Mouse (Mus musculus): ENCODE measurements around the gene Cnbd2.
"Not testable (repeated sequence)": the region's sequence is repeated elsewhere in the genome, so short reads cannot be mapped to it uniquely, and the experiment has no call there.

Gene Cnbd2

DNA sequence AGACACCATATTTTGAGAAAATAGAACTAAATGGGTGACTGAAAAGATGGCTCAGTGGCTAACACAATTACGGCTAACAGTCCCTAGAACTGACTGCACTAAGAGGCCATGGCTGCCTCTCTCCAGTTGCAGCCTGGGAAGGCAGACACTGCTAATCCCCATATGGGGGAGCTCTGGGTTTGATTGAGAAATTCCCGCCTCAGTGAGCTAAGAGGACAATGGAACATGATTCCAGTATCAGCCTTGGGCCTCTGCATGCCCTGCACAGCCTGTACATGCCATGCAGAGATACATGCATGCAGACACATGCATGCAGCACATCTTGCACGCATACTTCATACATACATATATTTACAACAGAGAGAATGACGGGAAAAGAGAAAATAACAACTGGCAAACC is 69.3 kb downstream of the Cnbd2 start:
- no peak for DNase-seq (ENCODE audit: low read depth)

DNA sequence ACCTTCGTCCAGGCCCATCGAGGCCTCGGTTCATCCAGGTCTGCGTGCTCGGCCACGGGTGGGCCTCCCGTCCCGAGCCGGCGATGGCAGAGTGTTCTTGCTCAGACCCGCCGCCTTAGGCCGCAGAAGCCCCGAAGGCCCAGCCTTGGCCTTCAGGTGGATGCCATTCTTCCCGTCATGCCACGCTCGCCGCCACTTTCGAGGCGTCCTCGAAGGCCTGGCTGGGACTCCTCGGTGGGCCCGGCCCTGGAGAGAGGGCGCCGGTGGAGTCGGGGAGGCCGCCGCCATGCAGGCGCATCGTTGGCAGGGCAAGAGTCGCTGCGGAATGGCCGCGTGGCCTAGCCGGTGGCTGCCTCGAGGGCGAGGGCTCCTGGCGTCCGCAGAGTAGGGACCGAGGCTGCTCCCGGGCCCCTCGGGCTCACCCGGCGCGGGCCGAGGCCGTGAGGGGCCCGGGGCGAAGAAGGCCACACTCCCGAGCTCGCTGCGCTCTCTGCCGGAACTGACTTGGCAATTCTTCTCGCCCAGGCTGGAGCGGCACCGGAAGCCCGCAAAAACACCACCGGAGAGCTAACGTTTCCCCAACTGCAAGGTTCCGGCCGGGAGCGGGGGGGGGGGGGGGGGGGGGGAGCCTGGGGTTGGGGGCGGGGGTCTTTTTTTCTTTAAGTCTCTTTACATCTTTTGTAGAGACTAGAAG is 80.5 kb downstream of the Cnbd2 start:
- peak; percentile 71 for DNase-seq (ENCODE audit: low read depth)

DNA sequence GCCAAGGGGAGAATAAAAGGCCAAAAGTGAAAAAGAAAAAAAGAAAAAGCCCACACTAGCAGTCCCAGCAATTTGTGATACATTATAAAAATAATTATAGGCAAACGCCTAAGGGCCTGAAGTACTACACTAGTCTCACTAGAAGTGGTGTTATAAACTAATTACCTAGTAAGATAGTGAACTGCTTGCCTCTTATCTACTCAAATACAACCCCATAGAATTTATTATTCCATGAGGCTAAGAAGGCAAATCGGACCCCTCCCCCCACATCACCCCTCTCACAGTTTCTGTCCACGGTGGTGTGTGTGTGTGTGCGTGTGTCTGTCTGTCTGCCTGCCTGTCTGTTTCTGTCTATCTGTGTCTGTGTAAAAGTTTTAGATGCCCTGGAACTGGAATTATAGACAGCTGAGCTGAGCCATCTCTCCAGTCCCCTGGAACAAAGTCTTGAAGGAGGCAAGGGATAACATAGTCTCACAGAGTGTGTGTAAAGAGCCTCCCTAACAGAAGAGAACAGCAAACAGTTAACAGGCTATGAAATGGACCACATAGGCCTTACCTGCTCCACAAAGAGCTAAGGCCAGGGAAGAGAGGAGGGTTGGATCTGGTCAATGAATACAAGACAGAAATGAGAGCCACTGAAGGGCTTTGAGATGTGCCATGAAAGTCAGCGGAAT is 81.2 kb downstream of the Cnbd2 start:
- DNase-seq (ENCODE audit: low read depth), result peak; percentile 21

DNA sequence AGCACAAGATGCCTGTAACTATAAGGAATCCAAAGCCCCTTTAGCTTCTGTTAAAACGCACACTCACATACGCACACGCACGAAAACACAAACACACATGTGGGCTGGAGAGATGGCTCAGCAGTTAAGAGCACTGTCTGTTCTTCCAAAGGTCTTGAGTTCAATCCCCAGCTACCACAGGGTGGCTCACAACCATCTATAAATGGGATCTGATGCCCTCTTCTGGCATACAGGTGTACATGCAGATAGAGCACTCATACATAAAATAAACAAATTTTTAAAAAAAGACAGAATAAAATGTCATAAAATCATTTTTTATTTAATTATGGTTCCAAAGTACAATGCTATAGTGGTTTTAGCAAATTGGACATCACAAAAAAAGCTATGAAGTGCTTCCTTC is 82.2 kb downstream of the Cnbd2 start:
- peak; percentile 44 for DNase-seq (ENCODE audit: low read depth)

DNA sequence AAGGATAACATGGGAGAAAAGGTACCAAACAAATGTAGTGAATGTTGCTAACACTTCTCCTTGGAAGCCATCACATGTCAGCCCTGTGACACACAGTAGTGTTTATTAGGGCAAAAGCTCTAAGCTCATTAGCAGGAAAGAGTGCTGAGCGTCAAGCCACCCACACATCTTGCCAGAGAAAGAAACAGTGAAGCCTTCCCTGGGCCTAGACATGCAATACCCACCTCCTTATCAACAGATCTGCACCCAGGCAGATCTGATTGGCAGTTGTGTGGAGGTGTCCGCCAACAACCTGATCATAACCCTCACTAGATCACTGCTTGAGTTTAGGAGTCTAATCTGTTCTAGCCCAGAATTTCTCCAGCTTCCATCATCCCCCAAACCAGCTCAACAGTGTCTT is 84.0 kb downstream of the Cnbd2 start:
- no peak for DNase-seq (ENCODE audit: low read depth)

DNA sequence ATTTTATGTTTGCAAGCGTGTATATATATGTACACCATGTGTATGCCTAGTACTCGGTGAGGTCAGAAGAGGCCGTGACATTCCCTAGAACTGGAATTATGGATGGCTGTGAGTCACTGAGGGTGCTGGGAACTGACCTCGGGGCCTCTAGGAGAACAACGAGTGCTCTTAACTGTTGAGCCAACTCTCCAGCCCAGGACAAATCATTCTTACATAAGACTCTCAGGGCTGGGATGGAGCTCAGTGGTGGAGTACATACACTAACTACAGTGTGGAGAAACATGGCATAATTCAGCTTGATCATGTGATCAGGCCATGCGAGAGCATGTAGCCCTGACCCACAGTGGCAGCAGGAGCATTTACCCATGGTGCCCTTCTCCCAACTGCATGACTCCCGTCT is 85.9 kb downstream of the Cnbd2 start:
- DNase-seq (ENCODE audit: low read depth), result no peak

DNA sequence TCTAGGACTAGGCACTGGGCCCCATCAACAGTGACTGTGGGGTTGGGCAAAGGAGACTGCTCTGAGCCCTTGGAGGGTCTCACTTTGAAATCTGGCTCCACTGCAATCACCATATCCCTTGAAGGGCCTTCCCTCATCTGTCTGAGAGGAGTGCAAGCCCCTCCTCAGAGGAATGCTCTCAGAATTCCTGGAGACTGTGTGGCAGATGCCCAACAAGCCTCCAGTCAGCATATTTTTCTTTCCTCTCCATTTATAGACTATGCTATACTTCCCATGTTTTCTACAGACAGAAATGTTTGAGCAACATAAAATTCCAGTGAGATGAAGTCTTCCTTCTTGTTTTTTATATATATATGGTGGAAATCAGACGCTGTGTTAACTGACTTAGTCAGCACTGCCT is 87.4 kb downstream of the Cnbd2 start:
- DNase-seq (ENCODE audit: low read depth), result no peak

DNA sequence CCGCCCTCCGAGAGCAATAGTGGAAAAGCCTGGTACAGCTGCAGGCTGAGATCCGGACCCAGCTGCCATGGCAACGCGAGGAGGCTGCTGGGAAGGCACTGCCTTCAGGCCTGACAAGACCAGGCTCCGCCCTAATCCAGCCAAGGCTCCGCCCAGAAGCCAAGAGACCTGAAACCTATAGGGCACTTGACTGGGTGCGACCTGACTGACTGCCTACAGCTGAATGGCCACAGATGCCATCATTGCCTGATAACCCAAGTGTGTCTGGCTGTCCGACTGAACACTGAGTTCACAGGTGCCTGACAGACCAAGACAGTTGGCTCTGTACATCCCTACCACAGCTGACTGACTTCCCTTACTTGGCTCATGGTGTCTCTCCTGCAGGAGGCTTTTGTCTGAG is 89.2 kb downstream of the Cnbd2 start:
- peak; percentile 43 for DNase-seq (ENCODE audit: low read depth)

DNA sequence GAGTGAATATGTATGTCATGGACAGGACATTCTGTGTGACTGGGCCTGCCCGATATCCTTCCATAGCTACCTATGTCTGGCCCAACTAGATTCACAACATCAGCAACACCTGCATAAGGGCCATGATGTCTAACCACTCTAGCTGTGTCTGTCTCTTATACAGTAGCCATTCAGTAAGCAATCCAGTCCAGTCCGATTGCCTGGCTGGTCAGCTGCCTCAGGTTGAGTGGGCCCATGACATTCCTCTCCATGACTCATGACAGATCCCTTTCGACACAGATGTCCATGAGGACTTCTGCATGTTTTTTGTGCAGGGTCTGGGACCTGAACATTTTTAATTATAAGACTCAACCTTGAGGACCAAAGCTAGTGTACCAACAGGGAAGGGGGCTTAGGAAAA is 89.9 kb downstream of the Cnbd2 start:
- no peak for DNase-seq (ENCODE audit: low read depth)

DNA sequence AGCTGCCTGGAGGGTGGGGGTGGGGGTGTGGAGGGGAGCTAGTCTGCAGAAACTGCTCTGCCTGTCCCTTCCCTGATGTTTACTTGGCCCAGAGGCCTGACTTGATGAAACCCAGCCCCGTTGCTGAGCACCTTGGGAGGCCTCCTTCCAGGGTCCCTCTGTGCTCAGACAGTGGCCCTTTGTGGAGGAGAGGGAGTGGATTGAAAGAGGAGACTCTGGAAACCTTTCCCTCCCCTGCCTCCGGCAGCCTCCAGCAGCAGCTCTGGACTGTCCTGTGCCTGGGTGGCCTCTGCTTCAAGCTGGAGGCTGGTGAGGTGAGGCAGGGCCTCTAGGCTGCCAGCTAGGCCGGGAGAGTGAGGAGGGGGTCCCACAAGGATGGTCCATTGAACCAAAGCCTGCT is 94.9 kb downstream of the Cnbd2 start:
- DNase-seq (ENCODE audit: low read depth), result no peak

DNA sequence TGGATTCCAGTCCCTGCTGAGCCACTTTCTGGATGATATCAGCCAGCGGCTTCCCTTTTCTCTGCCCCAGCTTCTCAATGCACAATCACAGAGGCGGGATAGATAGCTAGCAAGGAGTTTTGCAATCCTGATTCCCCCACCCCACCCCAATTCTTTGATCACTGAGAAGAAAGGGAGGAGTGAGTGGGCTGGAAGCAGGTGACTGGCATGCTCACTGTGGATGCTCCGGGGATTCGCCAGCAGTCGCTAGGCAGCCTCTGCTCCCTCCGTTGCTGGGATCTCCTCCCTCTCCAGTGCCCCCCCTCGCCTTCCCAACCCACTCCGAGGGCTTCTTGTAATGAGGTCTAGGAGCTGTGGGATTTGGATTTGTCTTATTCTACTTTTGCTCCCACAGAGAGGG is 96.1 kb downstream of the Cnbd2 start:
- DNase-seq (ENCODE audit: low read depth), result no peak

DNA sequence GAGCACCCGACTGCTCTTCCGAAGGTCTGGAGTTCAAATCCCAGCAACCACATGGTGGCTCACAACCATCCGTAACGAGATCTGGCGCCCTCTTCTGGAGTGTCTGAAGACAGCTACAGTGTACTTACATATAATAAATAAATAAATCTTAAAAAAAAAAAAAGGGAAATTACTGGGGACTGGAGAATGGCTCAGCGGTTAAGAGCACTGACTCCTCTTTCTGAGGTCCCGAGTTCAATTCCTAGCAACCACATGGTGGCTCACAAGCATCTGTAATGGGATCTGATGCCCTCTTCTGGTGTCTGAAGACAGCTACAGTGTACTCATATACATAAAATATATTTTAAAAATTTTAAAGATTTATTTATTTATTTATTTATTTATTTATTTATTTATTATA is 99.2 kb downstream of the Cnbd2 start:
- DNase-seq (ENCODE audit: low read depth), result not testable (repeated sequence)

DNA sequence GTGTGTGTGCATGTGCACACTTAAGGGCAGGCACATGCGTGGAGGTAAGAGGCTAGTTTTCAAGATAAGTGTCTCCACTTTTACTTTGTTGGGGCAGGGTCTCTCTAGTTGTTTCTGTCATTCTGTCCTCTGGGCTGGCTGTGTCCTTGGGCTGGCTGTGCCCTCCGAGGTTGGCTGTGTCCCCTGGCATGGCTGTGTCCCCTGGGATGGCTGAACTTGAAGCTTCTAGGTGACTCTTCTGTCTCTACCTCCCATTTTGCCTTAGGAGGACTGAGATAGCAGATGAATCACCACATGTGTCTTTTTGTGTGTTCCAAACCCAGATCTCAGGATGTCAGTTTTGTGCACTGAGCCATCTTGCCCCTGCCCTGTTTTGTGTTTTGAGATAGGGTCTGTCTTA is 102.9 kb downstream of the Cnbd2 start:
- no peak for DNase-seq (ENCODE audit: low read depth)

DNA sequence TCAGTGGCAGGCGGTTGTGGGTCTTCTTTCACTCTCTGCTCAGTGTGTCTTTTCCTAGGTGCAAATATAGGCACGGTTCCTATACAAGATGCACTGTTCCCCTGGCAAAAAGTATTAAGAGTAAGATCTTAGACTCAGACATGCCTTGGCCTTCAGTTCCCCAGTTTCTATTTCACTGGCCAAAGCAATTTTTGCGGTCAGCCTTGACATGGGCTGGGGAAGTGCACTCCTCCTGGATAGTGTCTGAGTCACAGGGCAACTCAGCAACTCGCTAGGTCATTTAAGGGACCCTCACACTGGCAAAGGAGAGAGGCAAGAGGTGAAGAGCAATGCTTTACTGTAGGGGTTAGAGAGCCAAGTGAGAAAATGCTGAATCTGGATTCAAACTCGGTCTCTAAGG is 103.6 kb downstream of the Cnbd2 start:
- no peak for DNase-seq (ENCODE audit: low read depth)

DNA sequence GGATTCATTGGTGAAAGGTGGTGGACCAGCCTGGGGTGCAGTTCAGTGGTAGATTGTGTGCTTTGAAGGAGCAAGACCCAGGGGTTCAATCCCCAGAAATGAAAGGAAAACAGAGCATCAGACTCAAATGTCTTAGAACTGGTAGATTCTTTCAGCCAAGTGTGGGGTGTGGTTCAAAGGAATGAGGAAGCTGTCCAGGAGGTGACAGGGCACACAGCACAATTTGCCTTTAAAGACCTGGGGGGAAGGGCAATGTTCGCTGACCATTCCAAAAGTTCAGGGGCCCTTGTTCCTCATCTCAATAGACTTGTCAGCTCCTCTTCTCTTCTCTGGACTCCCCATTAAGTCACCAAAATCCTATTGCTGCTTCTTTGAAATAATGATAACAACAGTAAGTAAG is 105.1 kb downstream of the Cnbd2 start:
- no peak for DNase-seq (ENCODE audit: low read depth)

DNA sequence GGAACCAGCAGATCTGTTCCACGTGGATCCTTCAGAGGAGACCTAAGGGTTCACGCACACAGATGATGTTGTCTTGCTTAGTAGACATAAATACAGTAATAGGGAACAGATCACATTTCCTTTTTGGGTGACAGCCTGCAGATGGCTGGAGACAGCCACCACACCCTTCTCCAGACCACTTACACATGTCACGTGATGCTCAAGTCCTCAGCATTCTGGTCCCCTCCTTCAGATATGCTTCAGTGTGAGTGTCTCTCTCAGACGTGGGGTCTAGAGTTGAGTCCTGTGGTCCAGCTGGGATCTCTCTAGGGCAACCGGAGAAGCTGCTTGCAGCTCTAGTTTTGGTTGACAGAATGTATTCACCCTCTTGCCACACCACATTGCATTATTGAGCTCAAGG is 106.4 kb downstream of the Cnbd2 start:
- DNase-seq (ENCODE audit: low read depth), result no peak

DNA sequence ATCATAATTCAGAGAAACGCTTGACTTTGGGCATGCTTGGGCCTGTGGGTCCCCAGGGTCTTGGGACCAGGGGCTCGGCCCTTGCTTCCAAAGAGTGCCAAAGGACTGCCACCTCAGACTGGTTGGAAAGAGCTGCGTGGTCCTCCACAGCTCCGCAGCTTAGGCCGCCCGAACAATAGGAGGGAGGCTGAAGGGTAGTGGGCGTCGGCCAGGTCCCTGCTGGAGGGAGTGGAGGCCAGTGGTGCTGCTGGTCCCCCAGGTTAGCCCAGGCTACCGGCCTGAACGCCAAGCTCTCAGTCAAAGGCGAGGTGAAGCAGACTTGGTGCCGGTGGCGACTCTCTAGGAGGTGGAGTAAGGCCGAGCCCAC is 108.2 kb downstream of the Cnbd2 start:
- no peak for DNase-seq (ENCODE audit: low read depth)

DNA sequence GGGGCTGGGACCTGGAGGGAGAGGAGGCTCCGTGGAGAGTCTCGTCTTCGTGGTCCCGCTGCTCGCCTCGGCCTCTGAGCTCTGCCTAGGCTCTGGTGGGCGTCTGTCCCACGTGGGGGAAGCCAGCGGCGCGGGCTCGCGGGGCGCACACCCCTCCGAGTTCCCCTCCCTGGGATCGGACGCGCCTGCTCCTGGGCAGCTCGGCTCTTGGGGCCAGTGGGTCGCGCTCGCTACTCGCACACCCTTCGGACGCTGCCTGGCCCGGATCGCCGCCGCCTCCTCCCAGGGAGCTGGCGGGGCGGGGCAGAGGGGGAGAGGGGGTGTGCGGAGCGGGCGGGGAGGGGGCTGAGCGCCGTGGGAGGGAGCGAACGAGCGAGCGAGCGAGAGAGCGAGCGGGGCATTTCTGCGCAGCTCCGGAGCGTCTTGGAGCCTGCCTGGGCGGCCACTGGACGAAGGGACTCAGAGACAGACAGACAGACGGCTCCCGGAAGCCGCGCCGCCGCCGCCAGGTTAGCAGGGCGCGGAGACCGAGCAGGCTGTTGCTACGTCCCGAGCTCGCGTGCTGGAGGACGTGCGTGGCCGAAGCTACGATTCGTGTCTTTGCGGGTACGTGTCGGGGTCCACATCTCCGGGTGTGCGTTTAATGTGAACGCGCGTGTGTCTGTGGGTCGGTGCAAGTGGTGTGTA is 108.7 kb downstream of the Cnbd2 start, which contains the start of gene Epb41l1:
TSS of gene Epb41l1 (plus strand) at position 216 of the 687 bp plus-strand sequence.
- peak; percentile 64 for DNase-seq (ENCODE audit: low read depth)

DNA sequence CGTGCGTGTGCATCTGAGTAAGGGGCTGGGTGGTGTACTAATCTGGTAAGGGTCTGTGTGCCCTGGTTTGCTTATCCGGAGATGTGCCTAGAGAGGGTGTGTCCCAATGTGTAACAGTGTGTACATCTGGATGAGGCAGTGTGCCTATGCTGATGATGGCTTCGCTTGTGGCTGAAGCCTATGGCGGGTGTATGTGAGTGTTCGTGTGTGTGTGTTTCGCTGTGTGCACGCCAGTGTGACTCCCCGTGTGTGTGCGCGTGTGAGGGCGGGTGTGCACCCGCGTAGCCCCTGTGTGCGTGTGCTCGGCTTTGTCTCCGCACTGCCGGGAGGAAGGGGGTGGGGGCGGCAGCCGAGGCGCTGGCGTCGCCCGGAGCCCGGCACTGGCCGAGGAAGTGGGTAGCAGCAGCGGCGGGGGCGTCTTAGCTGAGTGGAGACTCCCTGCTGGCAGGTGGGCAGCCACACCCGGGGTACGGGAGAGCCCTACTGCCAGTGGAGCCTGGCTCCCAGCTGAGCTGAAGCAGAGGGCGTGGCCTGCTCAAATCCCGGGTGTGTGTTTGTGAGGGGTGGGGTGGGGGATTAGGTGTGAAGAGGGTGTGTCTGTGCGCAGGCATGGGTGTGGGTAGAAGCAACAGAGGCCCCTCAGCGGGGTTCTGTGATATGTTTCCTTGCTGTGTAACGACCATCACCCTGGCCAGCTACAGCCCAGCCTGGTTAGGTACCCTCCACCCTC is 109.4 kb downstream of the Cnbd2 start:
- DNase-seq (ENCODE audit: low read depth), result peak; percentile 64

DNA sequence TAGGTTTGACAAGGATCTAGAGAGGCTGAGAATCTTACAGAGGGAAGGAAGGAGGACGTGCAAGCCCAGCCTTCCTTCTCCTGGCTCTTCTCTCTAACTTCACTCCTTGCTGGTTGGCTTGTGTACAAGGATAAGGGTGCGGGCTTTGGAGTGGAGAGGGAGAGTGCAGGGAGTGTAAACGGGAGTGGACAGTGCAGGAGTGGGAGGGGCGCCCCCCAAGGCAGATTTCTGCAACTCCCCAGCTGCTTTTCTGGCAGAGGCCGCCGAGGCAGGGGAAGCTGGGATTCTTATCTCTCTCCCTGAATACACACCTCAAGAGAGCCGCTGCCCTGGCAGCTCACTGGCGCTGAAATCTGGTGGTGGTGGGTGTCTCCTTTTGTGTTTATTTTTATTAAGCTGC is 110.5 kb downstream of the Cnbd2 start:
- DNase-seq (ENCODE audit: low read depth), result no peak

DNA sequence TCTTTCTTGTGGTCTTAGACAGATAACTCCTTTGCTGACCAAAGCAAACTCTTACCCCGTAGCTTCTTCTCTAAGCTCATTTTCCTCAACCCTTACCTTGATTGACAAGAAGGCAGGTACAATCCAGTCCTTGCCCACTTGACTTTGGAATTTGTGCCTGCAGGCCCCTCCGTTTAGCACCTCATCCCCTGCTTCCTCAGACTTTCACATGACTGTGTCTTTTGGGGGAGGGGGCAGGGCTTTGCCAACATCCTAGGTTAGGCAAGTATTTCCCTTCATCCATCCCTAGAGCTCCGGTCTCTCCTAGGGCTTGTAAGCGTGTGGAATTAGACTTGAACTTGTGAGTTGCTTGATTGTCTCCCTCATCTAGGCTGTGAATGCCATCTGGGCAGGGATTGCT is 111.6 kb downstream of the Cnbd2 start:
- DNase-seq (ENCODE audit: low read depth), result no peak
